Comparison of ENCODE assay signal across 8 mouse cellular contexts in genomic region chr12:5410391-5411115, GRCm38 (mm10). TPM values are rescaled to one million over a fixed set of nuclear protein-coding genes. Genes with fewer than 3 reads are reported as not detected.
DNase-seq lines count a peak whose midpoint lies in the region; ATAC-seq lines count a peak whose summit lies in the region.

No protein-coding gene starts in this region.

- H3K4me2 ChIP-seq in hindbrain, embryonic 16.5 days (ENCODE audit: low read length): peak overlapping the region; percentile 25

- WGBS in hindbrain, embryonic 16.5 days: 7% methylated on average over 16 of the region's 16 CpGs

- ATAC-seq in hindbrain, embryonic 16.5 days: peak; percentile 91

- DNase-seq in adrenal gland, adult 8-10 months: peak; percentile 67
- DNase-seq in embryo, embryonic 10 days (ENCODE audit: low spot score): peak; percentile 98
- peak; percentile 88 for DNase-seq in gastrocnemius, postnatal 10 days
- DNase-seq in layer of hippocampus, postnatal 36 days: peak; percentile 85 to 86
- peak; percentile 89 for DNase-seq in lung, postnatal 14 days
- peak; percentile 91 to 94 for DNase-seq in right cerebral cortex, postnatal 10 days (ENCODE audit: low spot score in 2 of 2)
- DNase-seq in yolk sac, embryonic 10.5 days (ENCODE audit: low spot score): peak; percentile 53

- H3K27me3 ChIP-seq in hindbrain, embryonic 16.5 days (replicated peaks; ENCODE audit: control insufficient read depth, insufficient read depth, low read length): no peaks in the 10 kb centered on the region

- no peaks in the 10 kb centered on the region for H3K36me3 ChIP-seq in hindbrain, embryonic 16.5 days (ENCODE audit: control insufficient read depth, insufficient read depth, low read length)

- H3K9ac ChIP-seq in hindbrain, embryonic 16.5 days (ENCODE audit: low read depth, low read length): no peak overlapping the region

- no peaks in the 10 kb centered on the region for H3K9me3 ChIP-seq in hindbrain, embryonic 16.5 days (ENCODE audit: control insufficient read depth, low read length)

- H3K27ac ChIP-seq in hindbrain, embryonic 16.5 days (ENCODE audit: low read depth, low read length): no peak overlapping the region

- no peaks in the 10 kb centered on the region for H3K4me1 ChIP-seq in hindbrain, embryonic 16.5 days (ENCODE audit: control insufficient read depth, insufficient read depth, low read depth, low read length)

- no peak overlapping the region for H3K4me3 ChIP-seq in hindbrain, embryonic 16.5 days (ENCODE audit: low read length)

RNA-seq across cellular contexts. Expression of gene Klhl29, which starts 35.1 kb away (rescaled TPM):
- total RNA-seq in adrenal gland, adult 8-10 months (2022): 10 to 100 TPM; 17.1 to 26.7 (median 20.1) TPM
- total RNA-seq in gastrocnemius, postnatal 10 days (2021): 1 to 10 TPM; 4.5 to 5.4 TPM
- 2.3 and 3.4 TPM in 2 replicates for polyA plus RNA-seq in hindbrain, embryonic 16.5 days (2015; fragmentation: Nextera tagmentation; extraction: Ambion mirVana)
- 10 to 100 TPM; 39.8 to 46.7 TPM for total RNA-seq in layer of hippocampus, postnatal 36 days (2021)
